Mouse (Mus musculus) MEL (cell line): ENCODE results near the gene Ipcef1. TPM values are rescaled to one million over a fixed set of nuclear protein-coding genes. Genes with fewer than 3 reads are reported as not detected.
A peak's percentile ranks its signal among the peaks of the same experiment; 100 is the strongest.

Source experiments
- DNase-seq: peaks from one replicate; pipeline ENCODE4 v3.0.0; 2011; ENCODE audit warnings: low read depth, low spot score
- H3K27ac ChIP-seq: 2 replicates; pipeline ENCODE4 v1.5.1; 2012; ENCODE audit warnings: low read depth, mild to moderate bottlenecking, control low read depth, low read length, moderate library complexity; ENCODE audit not compliant: control insufficient read depth
- H3K27me3 ChIP-seq, 2 experiments: fragments of 150-350 bp in 1 of 2; sonication (generic) in 1 of 2; 2 replicates each; pipeline ENCODE4 v1.6.1; 2012; ENCODE audit warnings: low read length in 2 of 2, mild to moderate bottlenecking in 2 of 2, improper control_type of control experiment in 1 of 2, moderate library complexity in 1 of 2; ENCODE audit not compliant: insufficient read depth in 2 of 2, control insufficient read depth in 1 of 2
- H3K36me3 ChIP-seq, 2 experiments: 2 replicates each; pipeline ENCODE4 v1.6.1; 2012 to 2014; ENCODE audit warnings: low read length in 2 of 2, improper control_type of control experiment in 1 of 2, inconsistent platforms in 1 of 2, mild to moderate bottlenecking in 1 of 2; ENCODE audit not compliant: insufficient read depth in 2 of 2, control insufficient read depth in 1 of 2
- H3K4me1 ChIP-seq, 2 experiments: fragments of 150-350 bp in 1 of 2; sonication (generic) in 1 of 2; 2 replicates each; pipeline ENCODE4 v1.6.1; 2012; ENCODE audit warnings: low read length in 2 of 2, improper control_type of control experiment in 1 of 2, mild to moderate bottlenecking in 1 of 2; ENCODE audit not compliant: insufficient read depth in 2 of 2, control insufficient read depth in 1 of 2
- H3K4me3 ChIP-seq, 2 experiments: fragments of 150-350 bp in 1 of 2; sonication (generic) in 1 of 2; 2 replicates each; pipeline ENCODE4 v1.5.1; 2012; ENCODE audit warnings: low read depth in 2 of 2, low read length in 2 of 2, mild to moderate bottlenecking in 2 of 2, moderate library complexity in 2 of 2, control low read depth in 1 of 2, improper control_type of control experiment in 1 of 2; ENCODE audit not compliant: control insufficient read depth in 1 of 2, insufficient read depth in 1 of 2
- H3K79me2 ChIP-seq: 2 replicates; pipeline ENCODE4 v1.6.1; 2012; ENCODE audit warnings: mild to moderate bottlenecking, low read length, moderate library complexity; ENCODE audit not compliant: control insufficient read depth, poor library complexity, insufficient read depth
- H3K9ac ChIP-seq: 2 replicates; pipeline ENCODE4 v1.6.1; 2012; ENCODE audit warnings: low read depth, mild to moderate bottlenecking, control low read depth, low read length, moderate library complexity; ENCODE audit not compliant: control insufficient read depth, poor library complexity, severe bottlenecking
- H3K9me3 ChIP-seq: fragments of 150-350 bp; sonication (generic); replicated peaks from 2 replicates; pipeline ENCODE4 v1.6.1; 2012; ENCODE audit warnings: mild to moderate bottlenecking, low read length, improper control_type of control experiment, moderate library complexity; ENCODE audit not compliant: insufficient read depth
- BHLHE40 ChIP-seq: IDR thresholded peaks from 2 replicates; pipeline ENCODE4 v1.6.1; 2012; ENCODE audit warnings: low read depth, mild to moderate bottlenecking, inconsistent platforms, low read length, improper control_type of control experiment, borderline replicate concordance
- CHD1 ChIP-seq: IDR thresholded peaks from 2 replicates; pipeline ENCODE4 v1.6.1; 2012; ENCODE audit warnings: low read depth, mild to moderate bottlenecking, inconsistent platforms, low read length, improper control_type of control experiment
- CHD2 ChIP-seq: IDR thresholded peaks from 2 replicates; pipeline ENCODE4 v1.6.1; 2011; ENCODE audit warnings: low read length, improper control_type of control experiment
- CTCF ChIP-seq, 3 experiments: IDR thresholded peaks in 2 of 3; conservative IDR thresholded peaks in 1 of 3; 2 replicates each; pipeline ENCODE4 v1.5.1; 2011 to 2012; ENCODE audit warnings: low read length in 3 of 3, low read depth in 2 of 3, mild to moderate bottlenecking in 2 of 3, improper control_type of control experiment in 1 of 3, inconsistent platforms in 1 of 3, mixed read lengths in 1 of 3, moderate library complexity in 1 of 3; ENCODE audit not compliant: control insufficient read depth in 1 of 3, insufficient read depth in 1 of 3, poor library complexity in 1 of 3, severe bottlenecking in 1 of 3
- ELF1 ChIP-seq: IDR thresholded peaks from 2 replicates; pipeline ENCODE4 v1.6.1; 2014; ENCODE audit warnings: low read depth, mild to moderate bottlenecking, inconsistent platforms, low read length, improper control_type of control experiment, moderate library complexity
- EP300 ChIP-seq, 2 experiments: IDR thresholded peaks; 2 replicates each; pipeline ENCODE4 v1.6.1; 2011; ENCODE audit warnings: improper control_type of control experiment in 2 of 2, low read length in 2 of 2, low read depth in 1 of 2, mild to moderate bottlenecking in 1 of 2
- ETS1 ChIP-seq: IDR thresholded peaks from 2 replicates; pipeline ENCODE4 v1.6.1; 2012; ENCODE audit warnings: low read depth, mild to moderate bottlenecking, inconsistent platforms, low read length, improper control_type of control experiment, moderate library complexity
- GABPA ChIP-seq: IDR thresholded peaks from 2 replicates; pipeline ENCODE4 v1.6.1; 2012; ENCODE audit warnings: low read depth, mild to moderate bottlenecking, inconsistent platforms, low read length, improper control_type of control experiment, moderate library complexity
- GATA1 ChIP-seq: IDR thresholded peaks from 2 replicates; pipeline ENCODE4 v1.6.1; 2011; ENCODE audit warnings: low read depth, low read length, improper control_type of control experiment
- KAT2A ChIP-seq: conservative IDR thresholded peaks from 2 replicates; pipeline ENCODE4 v1.6.1; 2012; ENCODE audit warnings: low read depth, low read length, improper control_type of control experiment, inconsistent platforms
- MAFK ChIP-seq: IDR thresholded peaks from 2 replicates; pipeline ENCODE4 v1.6.1; 2011; ENCODE audit warnings: low read depth, mild to moderate bottlenecking, low read length, improper control_type of control experiment, borderline replicate concordance
- MAX ChIP-seq: IDR thresholded peaks from 2 replicates; pipeline ENCODE4 v1.6.1; 2011; ENCODE audit warnings: low read length, improper control_type of control experiment
- MEF2A ChIP-seq: IDR thresholded peaks from 2 replicates; pipeline ENCODE4 v1.6.1; 2014; ENCODE audit warnings: low read depth, mild to moderate bottlenecking, inconsistent platforms, low read length, improper control_type of control experiment; ENCODE audit not compliant: poor library complexity, insufficient replicate concordance, severe bottlenecking; ENCODE audit errors: extremely low read depth
- MXI1 ChIP-seq: IDR thresholded peaks from 2 replicates; pipeline ENCODE4 v1.6.1; 2011; ENCODE audit warnings: mild to moderate bottlenecking, low read depth, low read length, improper control_type of control experiment
- MYB ChIP-seq: IDR thresholded peaks from 2 replicates; pipeline ENCODE4 v1.6.1; 2011; ENCODE audit warnings: mild to moderate bottlenecking, low read depth, low read length, improper control_type of control experiment
- MYC ChIP-seq: IDR thresholded peaks from 2 replicates; pipeline ENCODE4 v1.6.1; 2011; ENCODE audit warnings: low read depth, mild to moderate bottlenecking, low read length, improper control_type of control experiment, moderate library complexity
- NELFE ChIP-seq: IDR thresholded peaks from 2 replicates; pipeline ENCODE4 v1.6.1; 2011; ENCODE audit warnings: low read depth, low read length, improper control_type of control experiment
- NRF1 ChIP-seq: IDR thresholded peaks from 2 replicates; pipeline ENCODE4 v1.6.1; 2014; ENCODE audit warnings: low read depth, mild to moderate bottlenecking, inconsistent platforms, low read length, improper control_type of control experiment, moderate library complexity; ENCODE audit not compliant: poor library complexity, insufficient read depth, severe bottlenecking
- POLR2AphosphoS5 ChIP-seq: IDR thresholded peaks from 2 replicates; pipeline ENCODE4 v1.6.1; 2012; ENCODE audit warnings: low read depth, borderline replicate concordance, mild to moderate bottlenecking, inconsistent platforms, low read length, moderate library complexity, mixed read lengths
- RAD21 ChIP-seq: IDR thresholded peaks from 2 replicates; pipeline ENCODE4 v1.6.1; 2011; ENCODE audit warnings: mild to moderate bottlenecking, low read depth, low read length, improper control_type of control experiment
- RCOR1 ChIP-seq: IDR thresholded peaks from 2 replicates; pipeline ENCODE4 v1.6.1; 2012; ENCODE audit warnings: low read depth, mild to moderate bottlenecking, inconsistent platforms, low read length, improper control_type of control experiment
- SIN3A ChIP-seq: IDR thresholded peaks from 2 replicates; pipeline ENCODE4 v1.6.1; 2012; ENCODE audit warnings: low read length, improper control_type of control experiment, inconsistent platforms
- SMC3 ChIP-seq: IDR thresholded peaks from 2 replicates; pipeline ENCODE4 v1.6.1; 2011; ENCODE audit warnings: low read depth, low read length, improper control_type of control experiment
- TAL1 ChIP-seq: IDR thresholded peaks from 2 replicates; pipeline ENCODE4 v1.6.1; 2012; ENCODE audit warnings: mild to moderate bottlenecking, inconsistent platforms, low read length, moderate library complexity, mixed read lengths
- TCF12 ChIP-seq: IDR thresholded peaks from 2 replicates; pipeline ENCODE4 v1.6.1; 2014; ENCODE audit warnings: low read depth, mild to moderate bottlenecking, inconsistent platforms, low read length, improper control_type of control experiment, moderate library complexity
- UBTF ChIP-seq: IDR thresholded peaks from 2 replicates; pipeline ENCODE4 v1.6.1; 2012; ENCODE audit warnings: low read depth, mild to moderate bottlenecking, inconsistent platforms, low read length, improper control_type of control experiment, moderate library complexity, borderline replicate concordance; ENCODE audit not compliant: insufficient read depth
- USF1 ChIP-seq: IDR thresholded peaks from 2 replicates; pipeline ENCODE4 v1.6.1; 2014; ENCODE audit warnings: low read depth, mild to moderate bottlenecking, inconsistent platforms, low read length, improper control_type of control experiment, moderate library complexity
- ZC3H11A ChIP-seq: IDR thresholded peaks from 2 replicates; pipeline ENCODE4 v1.6.1; 2012; ENCODE audit warnings: low read depth, mild to moderate bottlenecking, inconsistent platforms, low read length, improper control_type of control experiment
- ZNF384 ChIP-seq: IDR thresholded peaks from 2 replicates; pipeline ENCODE4 v1.6.1; 2012; ENCODE audit warnings: low read depth, mild to moderate bottlenecking, inconsistent platforms, low read length, improper control_type of control experiment
- polyA plus RNA-seq, 2 experiments: library from polyadenylated mRNA; stranded (reverse) in 1 of 2; unstranded in 1 of 2; fragments of >175 nt in 1 of 2; fragments of >200 nt in 1 of 2; gene quantifications; 2 replicates each; pipeline versions ENCODE4 v1.2.1 to v1.2.4; 2012; ENCODE audit warnings: low replicate concordance in 2 of 2, low read depth in 1 of 2; ENCODE audit not compliant: insufficient read length in 2 of 2, insufficient read depth in 1 of 2, missing spikeins in 1 of 2
- total RNA-seq: library from RNA; depleted of rRNA; stranded (reverse); fragments of 300-350 nt; gene quantifications from 2 replicates; pipeline ENCODE4 v1.2.3, GENCODE M21; 2012

Gene Ipcef1
- total and polyA plus RNA-seq, 3 experiments, result not detected

GRCm38 (mm10) chr10:7062993-7063392 is 10.7 kb upstream of the Ipcef1 start:
- Histone ChIP-seq H3K79me2 (no peaks in the 10 kb centered on the region), H3K4me3 (no peak overlapping the region), H3K4me1 (no peaks in the 10 kb centered on the region), H3K36me3 (peaks cover 0 to 3% of the 10 kb centered on the region in 2 experiments; a peak in 1 of 4 replicates), H3K9me3 (no peaks in the 10 kb centered on the region), H3K9ac (no peak overlapping the region), H3K27ac (no peak overlapping the region), H3K27me3 (no peaks in the 10 kb centered on the region; a peak in 1 of 4 replicates)
- peak; percentile 55 for DNase-seq
- TF ChIP-seq MYC (no peak), CHD1 (no peak), ZC3H11A (no peak), GATA1 (peak; percentile 33; the same call in 1 of the 2 replicates), MAX (no peak), MXI1 (no peak), MYB (no peak), KAT2A (no peak), BHLHE40 (no peak), POLR2AphosphoS5 (no peak), UBTF (no peak), EP300 (IDR thresholded peaks at IDR 0.05; ENCODE audit: low read depth in 1 of 2, low read length in 2 of 2) (peak in 1 of 2 experiments; percentile 54; a peak in 2 of 4 replicates), ZNF384 (no peak), CTCF (IDR thresholded peaks at IDR 0.05 in 2 of 3, conservative IDR thresholded peaks at IDR 0.05 in 1 of 3; ENCODE audit: control insufficient read depth in 1 of 3, insufficient read depth in 1 of 3, low read depth in 2 of 3, low read length in 3 of 3, poor library complexity in 1 of 3, severe bottlenecking in 1 of 3) (no peak), RAD21 (no peak), MEF2A (no peak), SMC3 (no peak), GABPA (no peak), TAL1 (peak; percentile 45), NELFE (no peak)

GRCm38 (mm10) chr10:7060326-7060725 is 8.0 kb upstream of the Ipcef1 start:
- no peaks in the 10 kb centered on the region for H3K79me2 ChIP-seq
- no peak overlapping the region for H3K4me3 ChIP-seq
- DNase-seq, result no peak
- H3K36me3 ChIP-seq, result peaks cover 0 to 3% of the 10 kb centered on the region in 2 experiments; a peak in 1 of 4 replicates
- no peaks in the 10 kb centered on the region for H3K4me1 ChIP-seq
- TF ChIP-seq ETS1 (no peak), EP300 (IDR thresholded peaks at IDR 0.05; ENCODE audit: low read depth in 1 of 2, low read length in 2 of 2) (no peak), RCOR1 (no peak), CHD2 (no peak), SIN3A (no peak), GATA1 (no peak), ZC3H11A (no peak), TCF12 (no peak), USF1 (no peak), NELFE (no peak), NRF1 (no peak), ELF1 (no peak), POLR2AphosphoS5 (no peak), MYC (no peak), RAD21 (no peak), MAFK (no peak)
- H3K9ac ChIP-seq, result no peak overlapping the region
- H3K27ac ChIP-seq, result no peak overlapping the region
- H3K27me3 ChIP-seq, result no peaks in the 10 kb centered on the region
- no peaks in the 10 kb centered on the region for H3K9me3 ChIP-seq
